Mouse (Mus musculus) gastrocnemius, adult 18-20 months (tissue): ENCODE measurements around the gene Kctd20. TPM values are rescaled to one million over a fixed set of nuclear protein-coding genes. Genes with fewer than 3 reads are reported as not detected.

Source experiments
- total RNA-seq, 2 experiments: library from RNA; stranded (reverse); gene quantifications; 2 replicates each; pipeline ENCODE4 v1.2.3; 2021

The Kctd20 gene
- total RNA-seq, 2 experiments from 2014 or later, result 37.1 to 42.1 TPM

Other genes starting within 250 kb of the Kctd20 start
- under 1 TPM in 1 of 2 experiments, not detected in 1; 0.66 TPM for gene AC170998.1, start 225.9 kb upstream of the Kctd20 start, total RNA-seq
- under 1 TPM in 1 of 2 experiments, not detected in 1; 0.31 TPM for gene Mapk13, start 182.7 kb upstream of the Kctd20 start, total RNA-seq
- 10 to 100 TPM; 15.2 to 15.6 TPM for gene Brpf3, start 150.9 kb upstream of the Kctd20 start, total RNA-seq
- under 1 TPM in 1 of 2 experiments, not detected in 1; 0.05 TPM for gene Pnpla1, start 93.5 kb upstream of the Kctd20 start, total RNA-seq
- gene 4930539E08Rik, start 36.6 kb upstream of the Kctd20 start, total RNA-seq, result not detected
- not detected for gene Pxt1, start 8.1 kb upstream of the Kctd20 start, total RNA-seq
- gene Stk38, start 56.0 kb downstream of the Kctd20 start, total RNA-seq, result 10 to 100 TPM; 20.2 to 22.4 TPM
- gene Srsf3, start 80.7 kb downstream of the Kctd20 start, total RNA-seq, result 10 to 100 TPM; 37.4 to 48.6 TPM
- 10 to 100 TPM; 31.9 to 63.3 TPM for gene Cdkn1a, start 139.0 kb downstream of the Kctd20 start, total RNA-seq
- under 1 TPM; 0.31 to 0.34 TPM for gene Rab44, start 162.2 kb downstream of the Kctd20 start, total RNA-seq